Mouse (Mus musculus): Measurements from ENCODE around the gene Cd2bp2.
A peak's percentile ranks its signal among the peaks of the same experiment; 100 is the strongest.

Gene Cd2bp2

GRCm38 (mm10) chr7:127195544-127196295, at the start of gene Cd2bp2:
Gene Cd2bp2 (minus strand): TSS chr7:127196050.
- peak; percentile 91 for DNase-seq (ENCODE audit: low spot score)

GRCm38 (mm10) chr7:127244658-127245510, 49.0 kb upstream of the Cd2bp2 start:
- DNase-seq (ENCODE audit: low spot score): no peak

GRCm38 (mm10) chr7:127243870-127244657, 48.2 kb upstream of the Cd2bp2 start, which contains the start of gene Zfp771:
Gene Zfp771 (plus strand): TSS chr7:127244274.
- peak; percentile 76 for DNase-seq (ENCODE audit: low spot score)

- no peak for DNase-seq (ENCODE audit: low spot score)
Observed at GRCm38 (mm10) chr7:127243361-127243867, 47.6 kb upstream of the Cd2bp2 start.

- DNase-seq (ENCODE audit: low spot score): no peak
Observed at GRCm38 (mm10) chr7:127234777-127235176, 38.9 kb upstream of the Cd2bp2 start.

GRCm38 (mm10) chr7:127233765-127234164, 37.9 kb upstream of the Cd2bp2 start:
- DNase-seq (ENCODE audit: low spot score): no peak

GRCm38 (mm10) chr7:127233368-127233749, 37.5 kb upstream of the Cd2bp2 start:
- DNase-seq (ENCODE audit: low spot score): no peak

GRCm38 (mm10) chr7:127232622-127233367, 36.9 kb upstream of the Cd2bp2 start, which contains the start of the genes Zfp553 and Sept1:
Gene Zfp553 (plus strand): TSS chr7:127233061.
Gene Sept1 (minus strand): TSS chr7:127233130.
- DNase-seq (ENCODE audit: low spot score): no peak

- no peak for DNase-seq (ENCODE audit: low spot score)
Observed at GRCm38 (mm10) chr7:127231826-127232621, 36.2 kb upstream of the Cd2bp2 start.

GRCm38 (mm10) chr7:127231376-127231775, 35.5 kb upstream of the Cd2bp2 start:
- DNase-seq (ENCODE audit: low spot score): no peak

GRCm38 (mm10) chr7:127228615-127229303, 32.9 kb upstream of the Cd2bp2 start:
- no peak for DNase-seq (ENCODE audit: low spot score)

- no peak for DNase-seq (ENCODE audit: low spot score)
Observed at GRCm38 (mm10) chr7:127225147-127225995, 29.5 kb upstream of the Cd2bp2 start.

GRCm38 (mm10) chr7:127224616-127225015, 28.8 kb upstream of the Cd2bp2 start:
- DNase-seq (ENCODE audit: low spot score): no peak

- DNase-seq (ENCODE audit: low spot score): no peak
Observed at GRCm38 (mm10) chr7:127223515-127224478, 27.9 kb upstream of the Cd2bp2 start.

GRCm38 (mm10) chr7:127223106-127223505, 27.3 kb upstream of the Cd2bp2 start:
- no peak for DNase-seq (ENCODE audit: low spot score)

GRCm38 (mm10) chr7:127220440-127220839, 24.6 kb upstream of the Cd2bp2 start:
- no peak for DNase-seq (ENCODE audit: low spot score)

- DNase-seq (ENCODE audit: low spot score): no peak
Observed at GRCm38 (mm10) chr7:127218670-127219069, 22.8 kb upstream of the Cd2bp2 start.

All from layer of hippocampus, adult 9-10 months (tissue).